Mouse (Mus musculus): ENCODE data around the gene Vmn1r121.
"Not testable (repeated sequence)": the region's sequence is repeated elsewhere in the genome, so short reads cannot be mapped to it uniquely, and the experiment has no call there.

Gene Vmn1r121

GRCm38 (mm10) chr7:21098413-21098812, at the start of gene Vmn1r121:
Vmn1r121 (minus strand) TSS chr7:21098513.
- not testable (repeated sequence) for DNase-seq

GRCm38 (mm10) chr7:21134028-21134427, 35.7 kb upstream of the Vmn1r121 start, which contains the start of gene Vmn1r122:
Vmn1r122 (minus strand) TSS chr7:21134128.
- not testable (repeated sequence) for DNase-seq

- not testable (repeated sequence) for DNase-seq
Observed at GRCm38 (mm10) chr7:21053684-21054083, 44.6 kb downstream of the Vmn1r121 start, which contains the start of gene Vmn1r120. Vmn1r120 (minus strand) TSS chr7:21053784.

Data from B cell, adult 2 months (primary cell).